Mouse (Mus musculus): ENCODE results near the gene B9d2. TPM values are rescaled to one million over a fixed set of nuclear protein-coding genes. Genes with fewer than 3 reads are reported as not detected.

The B9d2 gene
- polyA plus RNA-seq, 1 experiment from 2014 or later, result 30.8 TPM

GRCm38 (mm10) chr7:25674719-25675300, 5.8 kb upstream of the B9d2 start, which contains the start of gene Tmem91:
Gene Tmem91 (minus strand): TSS chr7:25675166.
- H3K9ac ChIP-seq, result peak within 1 kb of the TSS; percentile 53
- peaks cover 58% of the 10 kb centered on the region for H3K27me3 ChIP-seq (replicated peaks)
- H3K4me1 ChIP-seq, result peaks cover 20% of the 10 kb centered on the region
- peak within 1 kb of the TSS; percentile 66 for H3K4me2 ChIP-seq
- H3K4me3 ChIP-seq, result peak within 1 kb of the TSS; percentile 43
- H3K9me3 ChIP-seq, result peaks cover 3% of the 10 kb centered on the region; the same call in 1 of the 2 replicates
- H3K36me3 ChIP-seq, result no peaks in the 10 kb centered on the region
- no peak for ATAC-seq (ENCODE audit: extremely low read depth, insufficient number of reproducible peaks, low FRiP score, low TSS enrichment)
- no peak within 1 kb of the TSS for H3K27ac ChIP-seq (replicated peaks)
- whole genome bisulfite sequencing, result 4% methylated on average over 29 of the region's 29 CpGs

DNA sequence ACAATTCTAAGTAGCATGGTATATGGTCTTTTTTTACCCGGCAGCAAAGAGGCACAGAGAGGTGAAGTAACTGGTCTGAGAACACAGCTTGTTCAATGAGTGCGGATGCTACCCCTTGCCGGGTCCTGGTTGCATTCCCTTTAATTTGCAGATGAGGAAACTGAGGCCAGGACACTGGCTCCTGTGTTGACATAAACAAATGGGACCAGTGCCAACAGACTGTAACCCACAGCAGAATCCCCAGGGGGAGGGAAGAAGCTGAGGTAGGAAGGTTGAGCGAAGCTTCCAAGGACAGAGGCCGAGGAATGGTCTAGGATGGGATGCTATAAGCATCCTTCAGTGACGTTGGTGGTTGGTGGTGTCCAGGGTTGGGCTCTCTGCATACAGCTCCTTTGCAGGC, 5.2 kb upstream of the B9d2 start:
- Histone ChIP-seq H3K9me3 (peaks cover 3% of the 10 kb centered on the region; the same call in 1 of the 2 replicates), H3K4me3 (no peak overlapping the region), H3K9ac (no peak overlapping the region), H3K4me1 (peaks cover 26% of the 10 kb centered on the region), H3K4me2 (peak overlapping the region; percentile 66), H3K27me3 (replicated peaks) (peaks cover 58% of the 10 kb centered on the region), H3K27ac (replicated peaks) (no peak overlapping the region), H3K36me3 (no peaks in the 10 kb centered on the region)
- 42% methylated on average over 6 of the region's 6 CpGs for WGBS
- no peak for ATAC-seq (ENCODE audit: extremely low read depth, insufficient number of reproducible peaks, low FRiP score, low TSS enrichment)

GRCm38 (mm10) chr7:25676085-25676781, 4.3 kb upstream of the B9d2 start:
- H3K4me1 ChIP-seq, result peaks cover 25% of the 10 kb centered on the region
- H3K27me3 ChIP-seq (replicated peaks), result peaks cover 58% of the 10 kb centered on the region
- peaks cover 3% of the 10 kb centered on the region; the same call in 1 of the 2 replicates for H3K9me3 ChIP-seq
- peak overlapping the region; percentile 50; the same call in 1 of the 2 replicates for H3K27ac ChIP-seq (replicated peaks)
- H3K9ac ChIP-seq, result no peak overlapping the region
- no peak overlapping the region for H3K4me3 ChIP-seq
- H3K4me2 ChIP-seq, result no peak overlapping the region
- no peak for ATAC-seq (ENCODE audit: extremely low read depth, insufficient number of reproducible peaks, low FRiP score, low TSS enrichment)
- 49% methylated on average over 15 of the region's 15 CpGs for WGBS
- H3K36me3 ChIP-seq, result no peaks in the 10 kb centered on the region

GRCm38 (mm10) chr7:25677013-25677412, 3.6 kb upstream of the B9d2 start:
- Histone ChIP-seq H3K4me3 (no peak overlapping the region), H3K9ac (no peak overlapping the region), H3K27me3 (replicated peaks) (peaks cover 58% of the 10 kb centered on the region), H3K9me3 (peaks cover 3% of the 10 kb centered on the region; the same call in 1 of the 2 replicates), H3K27ac (replicated peaks) (peak overlapping the region; percentile 50; the same call in 1 of the 2 replicates), H3K4me2 (no peak overlapping the region), H3K36me3 (no peaks in the 10 kb centered on the region), H3K4me1 (peaks cover 31% of the 10 kb centered on the region)
- ATAC-seq (ENCODE audit: extremely low read depth, insufficient number of reproducible peaks, low FRiP score, low TSS enrichment), result no peak
- 90% methylated on average over 7 of the region's 7 CpGs for WGBS

- Histone ChIP-seq H3K27ac (replicated peaks) (peak overlapping the region; percentile 93), H3K4me3 (peak overlapping the region; percentile 71), H3K36me3 (peaks cover 12% of the 10 kb centered on the region; the same call in 1 of the 2 replicates), H3K9me3 (no peaks in the 10 kb centered on the region), H3K9ac (peak overlapping the region; percentile 84), H3K4me1 (peaks cover 38% of the 10 kb centered on the region), H3K27me3 (replicated peaks) (peaks cover 37% of the 10 kb centered on the region), H3K4me2 (peak overlapping the region; percentile 72)
- ATAC-seq (ENCODE audit: extremely low read depth, insufficient number of reproducible peaks, low FRiP score, low TSS enrichment), result no peak
- WGBS, result 11% methylated on average over 6 of the region's 6 CpGs
Measured at GRCm38 (mm10) chr7:25679971-25680370, 609 bp upstream of the B9d2 start.

DNA sequence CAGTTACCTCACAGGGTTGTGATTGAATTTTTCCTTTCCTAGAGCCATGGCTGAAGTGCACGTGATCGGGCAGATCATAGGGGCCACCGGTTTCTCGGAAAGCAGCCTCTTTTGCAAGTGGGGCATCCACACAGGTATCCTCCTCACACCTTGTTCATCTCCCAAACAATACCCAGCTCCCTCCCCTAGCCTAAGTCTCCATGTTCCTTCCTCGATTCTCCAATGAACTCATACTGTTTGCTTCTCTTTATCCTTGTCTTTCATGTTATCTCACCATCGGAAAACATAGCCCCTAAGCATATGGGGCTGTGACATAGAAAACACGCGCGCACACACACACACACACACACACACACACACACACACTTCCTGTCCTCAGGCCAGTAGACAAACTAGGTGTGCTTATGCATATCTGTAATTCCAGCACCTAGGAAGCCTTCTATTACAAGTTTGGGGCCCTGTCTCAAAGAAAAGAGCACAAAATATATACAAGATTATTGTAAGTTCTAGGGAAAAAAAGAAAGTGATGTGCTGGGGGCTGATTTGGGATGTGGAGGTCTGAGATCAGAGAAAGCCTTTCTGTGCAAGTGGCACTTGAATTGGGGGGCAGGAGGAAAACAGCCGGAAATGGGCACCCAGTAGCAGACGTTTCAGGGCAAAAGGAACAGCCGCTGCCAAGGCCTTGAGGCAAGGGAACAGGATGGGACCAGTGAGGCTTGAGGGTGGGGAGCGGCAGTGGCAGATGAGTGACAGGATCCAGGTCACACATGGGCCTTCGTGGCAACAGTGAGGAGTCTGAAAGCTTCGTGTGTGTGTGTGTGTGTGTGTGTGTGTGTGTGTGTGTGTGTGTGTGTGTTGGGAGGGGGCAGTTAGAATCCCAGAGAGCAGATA, 1.0 kb downstream of the B9d2 start:
- Histone ChIP-seq H3K4me3 (peak overlapping the region; percentile 71), H3K9ac (peak overlapping the region; percentile 44; the same call in 1 of the 2 replicates), H3K4me1 (peaks cover 36% of the 10 kb centered on the region), H3K36me3 (peaks cover 12% of the 10 kb centered on the region; the same call in 1 of the 2 replicates), H3K9me3 (no peaks in the 10 kb centered on the region), H3K27me3 (replicated peaks) (peaks cover 28% of the 10 kb centered on the region), H3K4me2 (peak overlapping the region; percentile 72), H3K27ac (replicated peaks) (peak overlapping the region; percentile 93)
- ATAC-seq (ENCODE audit: extremely low read depth, insufficient number of reproducible peaks, low FRiP score, low TSS enrichment), result no peak
- WGBS, result 54% methylated on average over 15 of the region's 15 CpGs

GRCm38 (mm10) chr7:25683474-25684180, 3.0 kb downstream of the B9d2 start:
- Histone ChIP-seq H3K4me3 (no peak overlapping the region), H3K36me3 (peaks cover 12% of the 10 kb centered on the region; the same call in 1 of the 2 replicates), H3K4me2 (no peak overlapping the region), H3K9me3 (no peaks in the 10 kb centered on the region), H3K9ac (no peak overlapping the region), H3K27me3 (replicated peaks) (peaks cover 22% of the 10 kb centered on the region), H3K4me1 (peaks cover 49% of the 10 kb centered on the region), H3K27ac (replicated peaks) (0 out of 2 replicates have a peak overlapping the region, but pooled peaks have one; percentile 15)
- WGBS, result 37% methylated on average over 7 of the region's 7 CpGs
- ATAC-seq (ENCODE audit: extremely low read depth, insufficient number of reproducible peaks, low FRiP score, low TSS enrichment), result no peak

GRCm38 (mm10) chr7:25684659-25685058, 4.1 kb downstream of the B9d2 start:
- no peak overlapping the region for H3K4me2 ChIP-seq
- no peak overlapping the region for H3K9ac ChIP-seq
- no peak for ATAC-seq (ENCODE audit: extremely low read depth, insufficient number of reproducible peaks, low FRiP score, low TSS enrichment)
- H3K4me3 ChIP-seq, result no peak overlapping the region
- 79% methylated on average over 6 of the region's 6 CpGs for WGBS
- peaks cover 16% of the 10 kb centered on the region for H3K27me3 ChIP-seq (replicated peaks)
- H3K36me3 ChIP-seq, result peaks cover 12% of the 10 kb centered on the region; the same call in 1 of the 2 replicates
- H3K9me3 ChIP-seq, result no peaks in the 10 kb centered on the region
- H3K4me1 ChIP-seq, result peaks cover 57% of the 10 kb centered on the region
- no peak overlapping the region for H3K27ac ChIP-seq (replicated peaks)

DNA sequence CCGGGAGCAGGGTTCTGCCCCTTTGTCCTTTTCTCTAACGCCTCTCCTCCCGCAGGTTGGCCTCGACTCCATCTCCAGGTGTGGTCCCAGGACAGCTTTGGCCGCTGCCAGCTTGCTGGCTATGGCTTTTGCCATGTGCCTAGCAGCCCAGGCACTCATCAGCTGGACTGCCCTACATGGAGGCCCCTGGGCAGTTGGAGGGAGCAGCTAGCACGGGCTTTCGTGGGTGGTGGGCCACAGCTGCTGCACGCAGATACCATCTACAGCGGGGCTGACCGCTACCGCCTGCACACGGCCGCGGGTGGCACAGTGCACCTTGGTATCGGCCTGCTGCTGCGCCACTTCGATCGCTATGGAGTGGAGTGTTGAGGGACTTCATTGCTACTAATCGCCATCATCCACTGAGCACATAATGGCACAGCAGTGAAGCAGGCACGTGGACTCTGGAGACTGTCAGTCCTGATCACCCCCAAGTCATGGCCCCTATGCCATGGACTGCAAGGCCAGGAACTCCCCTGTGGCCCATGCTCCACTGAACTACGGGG, 5.4 kb downstream of the B9d2 start:
- peaks cover 12% of the 10 kb centered on the region; the same call in 1 of the 2 replicates for H3K36me3 ChIP-seq

More for the DNA sequence above, 5.4 kb downstream of the B9d2 start:
- Histone ChIP-seq H3K9ac (peak overlapping the region; percentile 88), H3K4me2 (peak overlapping the region; percentile 88), H3K4me3 (peak overlapping the region; percentile 67), H3K27ac (replicated peaks) (peak overlapping the region; percentile 87; the same call in 1 of the 2 replicates), H3K27me3 (replicated peaks) (peaks cover 27% of the 10 kb centered on the region), H3K4me1 (peaks cover 54% of the 10 kb centered on the region), H3K9me3 (no peaks in the 10 kb centered on the region)
- ATAC-seq (ENCODE audit: extremely low read depth, insufficient number of reproducible peaks, low FRiP score, low TSS enrichment), result no peak
- WGBS, result 63% methylated on average over 21 of the region's 21 CpGs
